Mouse (Mus musculus) yolk sac, embryonic 10.5 days (tissue): ENCODE measurements around the gene Ddx20.

Experiments
- DNase-seq: peaks from one replicate; pipeline ENCODE4 v3.0.0-alpha.2; 2017; ENCODE audit warnings: low spot score

Gene Ddx20

GRCm38 (mm10) chr3:105666996-105667523 is 20.3 kb downstream of the Ddx20 start:
- DNase-seq: no peak

GRCm38 (mm10) chr3:105665105-105665765 is 22.1 kb downstream of the Ddx20 start:
- no peak for DNase-seq

GRCm38 (mm10) chr3:105663043-105663442 is 24.3 kb downstream of the Ddx20 start:
- no peak for DNase-seq

GRCm38 (mm10) chr3:105660530-105660929 is 26.8 kb downstream of the Ddx20 start:
- no peak for DNase-seq

GRCm38 (mm10) chr3:105655031-105655585 is 32.3 kb downstream of the Ddx20 start:
- no peak for DNase-seq

GRCm38 (mm10) chr3:105653544-105654380 is 33.6 kb downstream of the Ddx20 start:
- no peak for DNase-seq

- no peak for DNase-seq
These were observed 38.3 kb downstream of the Ddx20 start for GRCm38 (mm10) chr3:105648889-105649567.

- DNase-seq: no peak
These were observed 43.8 kb downstream of the Ddx20 start for GRCm38 (mm10) chr3:105643566-105643965.

- DNase-seq: no peak
These were observed 45.2 kb downstream of the Ddx20 start for GRCm38 (mm10) chr3:105642186-105642585.

GRCm38 (mm10) chr3:105633021-105633420 is 54.4 kb downstream of the Ddx20 start:
- DNase-seq: no peak

GRCm38 (mm10) chr3:105632296-105632695 is 55.1 kb downstream of the Ddx20 start:
- DNase-seq: no peak
